Mouse (Mus musculus) heart, embryonic 12.5 days (tissue): ENCODE measurements around the gene Gon7. TPM values are rescaled to one million over a fixed set of nuclear protein-coding genes. Genes with fewer than 3 reads are reported as not detected.

ENCODE experiments used
- ATAC-seq: fragments of 200-750 bp; cut with Nextera tagmentation; 2 replicates; pipeline ENCODE4 v1.8.0; 2017; ENCODE audit warnings: moderate TSS enrichment, moderate library complexity; ENCODE audit not compliant: insufficient number of reproducible peaks, low FRiP score
- H3K27ac ChIP-seq: fragments of 300-500 bp; sonication (generic); 2 replicates; pipeline ENCODE4 v1.5.1; 2016; ENCODE audit warnings: mild to moderate bottlenecking, moderate library complexity; ENCODE audit not compliant: poor library complexity, severe bottlenecking
- H3K27me3 ChIP-seq: fragments of 300-500 bp; sonication (generic); replicated peaks from 2 replicates; pipeline ENCODE4 v1.6.1; 2016; ENCODE audit warnings: mild to moderate bottlenecking, moderate library complexity
- H3K36me3 ChIP-seq: fragments of 300-500 bp; sonication (generic); 2 replicates; pipeline ENCODE4 v1.6.1; 2016; ENCODE audit warnings: mild to moderate bottlenecking, moderate library complexity
- H3K4me1 ChIP-seq: fragments of 300-500 bp; sonication (generic); replicated peaks from 2 replicates; pipeline ENCODE4 v1.6.1; 2016; ENCODE audit warnings: mild to moderate bottlenecking
- H3K4me2 ChIP-seq: fragments of 300-500 bp; sonication (generic); 2 replicates; pipeline ENCODE4 v1.6.1; 2016; ENCODE audit warnings: mild to moderate bottlenecking, moderate library complexity
- H3K4me3 ChIP-seq: fragments of 300-500 bp; sonication (generic); 2 replicates; pipeline ENCODE4 v1.5.1; 2016; ENCODE audit warnings: mild to moderate bottlenecking
- H3K9ac ChIP-seq: fragments of 300-500 bp; sonication (generic); 2 replicates; pipeline ENCODE4 v1.6.1; 2016; ENCODE audit warnings: mild to moderate bottlenecking, moderate library complexity
- H3K9me3 ChIP-seq: fragments of 300-500 bp; sonication (generic); replicated peaks from 2 replicates; pipeline ENCODE4 v1.6.1; 2016; ENCODE audit warnings: mild to moderate bottlenecking, moderate library complexity
- WGBS: fragments of 180-500 bp; shearing (Covaris S2); methylation state at CpG from one replicate; pipeline ENCODE4 v1.1.7; 2016; 5-methylcytosine and 5-hydroxymethylcytosine counted together
- polyA plus RNA-seq: library from polyadenylated mRNA; unstranded; fragments of >200 nt; fragmentation: Nextera tagmentation; extraction: Ambion mirVana; gene quantifications from 2 replicates; pipeline ENCODE4 v1.2.1, GENCODE M21; 2016

Gene Gon7
- polyA plus RNA-seq, 1 experiment from 2014 or later = 25.2 TPM

GRCm38 (mm10) chr12:102722966-102723365 lies 34.6 kb downstream of the Gon7 start:
- no peak overlapping the region for H3K4me2 ChIP-seq
- ATAC-seq = no peak
- H3K4me3 ChIP-seq = no peak overlapping the region
- H3K27ac ChIP-seq = no peak overlapping the region
- WGBS = 81% methylated on average over 8 of the region's 8 CpGs
- no peak overlapping the region for H3K9ac ChIP-seq
- H3K9me3 ChIP-seq = no peaks in the 10 kb centered on the region
- H3K27me3 ChIP-seq = no peaks in the 10 kb centered on the region
- H3K4me1 ChIP-seq = peaks cover 6% of the 10 kb centered on the region
- no peaks in the 10 kb centered on the region for H3K36me3 ChIP-seq

GRCm38 (mm10) chr12:102722451-102722850 lies 35.2 kb downstream of the Gon7 start:
- Histone ChIP-seq H3K27me3 (no peaks in the 10 kb centered on the region), H3K9ac (no peak overlapping the region), H3K4me2 (no peak overlapping the region), H3K36me3 (no peaks in the 10 kb centered on the region), H3K4me1 (peaks cover 6% of the 10 kb centered on the region), H3K27ac (no peak overlapping the region), H3K4me3 (no peak overlapping the region), H3K9me3 (no peaks in the 10 kb centered on the region)
- whole genome bisulfite sequencing = 56% methylated on average over 11 of the region's 11 CpGs
- ATAC-seq = no peak; the same call in 1 of the 2 replicates

GRCm38 (mm10) chr12:102719552-102720315 lies 37.9 kb downstream of the Gon7 start:
- 32% methylated on average over 13 of the region's 13 CpGs for WGBS
- Histone ChIP-seq H3K36me3 (no peaks in the 10 kb centered on the region), H3K4me1 (peaks cover 6% of the 10 kb centered on the region), H3K27me3 (no peaks in the 10 kb centered on the region), H3K4me2 (no peak overlapping the region), H3K4me3 (no peak overlapping the region), H3K9ac (no peak overlapping the region), H3K9me3 (no peaks in the 10 kb centered on the region), H3K27ac (no peak overlapping the region)
- ATAC-seq = no peak

GRCm38 (mm10) chr12:102714654-102715395 lies 42.8 kb downstream of the Gon7 start:
- no peaks in the 10 kb centered on the region for H3K36me3 ChIP-seq
- no peaks in the 10 kb centered on the region for H3K9me3 ChIP-seq
- H3K4me3 ChIP-seq = no peak overlapping the region
- H3K27ac ChIP-seq = no peak overlapping the region
- H3K4me1 ChIP-seq = no peaks in the 10 kb centered on the region
- ATAC-seq = no peak
- no peak overlapping the region for H3K9ac ChIP-seq
- no peak overlapping the region for H3K4me2 ChIP-seq
- 77% methylated on average over 10 of the region's 10 CpGs for WGBS
- H3K27me3 ChIP-seq = no peaks in the 10 kb centered on the region

- WGBS = 79% methylated on average over 2 of the region's 2 CpGs
- no peak for ATAC-seq
Observed at GRCm38 (mm10) chr12:102714116-102714515, 43.5 kb downstream of the Gon7 start.

GRCm38 (mm10) chr12:102713153-102713865 lies 44.3 kb downstream of the Gon7 start:
- no peak for ATAC-seq
- H3K9ac ChIP-seq = no peak overlapping the region
- WGBS = 68% methylated on average over 20 of the region's 20 CpGs
- 0 out of 2 replicates have a peak, but pooled peaks cover 2% of the 10 kb centered on the region for H3K4me1 ChIP-seq
- H3K9me3 ChIP-seq = no peaks in the 10 kb centered on the region
- H3K27ac ChIP-seq = no peak overlapping the region
- H3K4me3 ChIP-seq = no peak overlapping the region
- H3K27me3 ChIP-seq = no peaks in the 10 kb centered on the region
- H3K4me2 ChIP-seq = no peak overlapping the region
- no peaks in the 10 kb centered on the region for H3K36me3 ChIP-seq

More at GRCm38 (mm10) chr12:102714116-102714515, 43.5 kb downstream of the Gon7 start:
- Histone ChIP-seq H3K4me1 (no peaks in the 10 kb centered on the region), H3K9me3 (no peaks in the 10 kb centered on the region), H3K4me3 (no peak overlapping the region), H3K36me3 (no peaks in the 10 kb centered on the region), H3K9ac (no peak overlapping the region), H3K4me2 (no peak overlapping the region), H3K27me3 (no peaks in the 10 kb centered on the region), H3K27ac (no peak overlapping the region)

- Histone ChIP-seq H3K4me1 (peaks cover 12% of the 10 kb centered on the region), H3K27ac (no peak overlapping the region), H3K9ac (no peak overlapping the region), H3K27me3 (0 out of 2 replicates have a peak, but pooled peaks cover 3% of the 10 kb centered on the region), H3K4me2 (no peak overlapping the region), H3K36me3 (no peaks in the 10 kb centered on the region), H3K4me3 (no peak overlapping the region), H3K9me3 (no peaks in the 10 kb centered on the region)
- 63% methylated on average over 4 of the region's 4 CpGs for WGBS
- ATAC-seq = no peak
Observed at GRCm38 (mm10) chr12:102710851-102711375, 46.7 kb downstream of the Gon7 start.

- WGBS = 80% methylated on average over 5 of the region's 5 CpGs
- no peak overlapping the region for H3K4me3 ChIP-seq
- H3K27me3 ChIP-seq = 0 out of 2 replicates have a peak, but pooled peaks cover 3% of the 10 kb centered on the region
- ATAC-seq = no peak
- no peaks in the 10 kb centered on the region for H3K9me3 ChIP-seq
- H3K27ac ChIP-seq = no peak overlapping the region
- H3K36me3 ChIP-seq = no peaks in the 10 kb centered on the region
- peaks cover 19% of the 10 kb centered on the region for H3K4me1 ChIP-seq
- no peak overlapping the region for H3K9ac ChIP-seq
- no peak overlapping the region for H3K4me2 ChIP-seq
Observed at GRCm38 (mm10) chr12:102709896-102710295, 47.7 kb downstream of the Gon7 start.

GRCm38 (mm10) chr12:102708220-102708619 lies 49.4 kb downstream of the Gon7 start:
- 0 out of 2 replicates have a peak, but pooled peaks cover 3% of the 10 kb centered on the region for H3K27me3 ChIP-seq
- H3K27ac ChIP-seq = no peak overlapping the region
- peak overlapping the region; percentile 58 for H3K4me2 ChIP-seq
- 0 out of 2 replicates have a peak overlapping the region, but pooled peaks have one; percentile 22 for H3K9ac ChIP-seq
- ATAC-seq = no peak
- H3K36me3 ChIP-seq = no peaks in the 10 kb centered on the region
- H3K4me1 ChIP-seq = peaks cover 30% of the 10 kb centered on the region
- WGBS = 18% methylated on average over 11 of the region's 11 CpGs
- no peaks in the 10 kb centered on the region for H3K9me3 ChIP-seq
- peak overlapping the region; percentile 17 for H3K4me3 ChIP-seq

- Histone ChIP-seq H3K27me3 (0 out of 2 replicates have a peak, but pooled peaks cover 3% of the 10 kb centered on the region), H3K36me3 (no peaks in the 10 kb centered on the region), H3K4me1 (peaks cover 40% of the 10 kb centered on the region), H3K9me3 (no peaks in the 10 kb centered on the region), H3K4me2 (no peak overlapping the region), H3K27ac (no peak overlapping the region), H3K9ac (no peak overlapping the region), H3K4me3 (no peak overlapping the region)
- ATAC-seq = no peak
- 80% methylated on average over 10 of the region's 10 CpGs for WGBS
Observed at GRCm38 (mm10) chr12:102706833-102707463, 50.7 kb downstream of the Gon7 start.
